Mouse (Mus musculus) cerebellum, postnatal 25 days (tissue): ENCODE results near the gene Nipa2.
"Not testable (repeated sequence)": the region's sequence is repeated elsewhere in the genome, so short reads cannot be mapped to it uniquely, and the experiment has no call there.

Experiments
- DNase-seq, 2 experiments: peaks; one replicate each; pipeline ENCODE4 v3.0.0; 2021; ENCODE audit warnings: mixed read lengths in 2 of 2

Gene Nipa2

GRCm38 (mm10) chr7:55935025-55935424 is 27.3 kb downstream of the Nipa2 start:
- DNase-seq: no peak

- DNase-seq: no peak
These were observed 33.6 kb downstream of the Nipa2 start for GRCm38 (mm10) chr7:55928649-55929048.

DNA sequence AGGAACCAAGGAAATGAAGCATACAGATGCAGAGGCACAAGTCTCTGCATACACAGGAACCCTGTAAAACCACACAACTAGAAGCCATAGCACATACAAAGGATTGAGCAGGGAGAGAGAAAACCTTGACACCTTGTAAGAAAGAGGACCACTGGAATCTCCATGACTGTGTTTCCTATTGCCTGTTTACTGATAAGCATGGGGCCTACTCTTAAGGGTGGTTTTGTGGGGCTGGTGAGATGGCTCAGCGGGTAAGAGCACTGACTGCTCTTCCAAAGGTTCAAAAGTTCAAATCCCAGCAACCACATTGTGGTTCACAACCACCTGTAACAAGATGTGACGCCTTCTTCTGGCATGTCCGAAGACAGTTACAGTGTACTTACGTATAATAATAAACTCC is 35.0 kb downstream of the Nipa2 start:
- DNase-seq: no peak

DNA sequence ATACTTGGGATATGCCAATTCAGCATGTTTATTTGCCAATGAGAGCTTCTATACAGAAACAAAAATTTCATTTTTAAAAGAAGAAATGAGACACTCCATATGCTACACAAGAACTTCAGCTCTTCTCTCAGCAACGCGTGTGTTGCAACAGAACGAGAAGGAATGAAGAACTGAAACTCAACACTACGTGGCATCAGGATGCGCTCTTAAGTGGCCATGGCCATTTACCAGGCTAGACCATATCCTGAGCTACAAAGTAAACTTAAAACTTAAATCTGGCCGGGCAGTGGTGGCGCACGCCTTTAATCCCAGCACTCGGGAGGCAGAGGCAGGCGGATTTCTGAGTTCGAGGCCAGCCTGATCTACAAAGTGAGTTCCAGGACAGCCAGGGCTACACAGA is 43.9 kb downstream of the Nipa2 start:
- DNase-seq: not testable (repeated sequence)

- no peak for DNase-seq
These were observed 50.2 kb downstream of the Nipa2 start for GRCm38 (mm10) chr7:55912118-55912517.

DNA sequence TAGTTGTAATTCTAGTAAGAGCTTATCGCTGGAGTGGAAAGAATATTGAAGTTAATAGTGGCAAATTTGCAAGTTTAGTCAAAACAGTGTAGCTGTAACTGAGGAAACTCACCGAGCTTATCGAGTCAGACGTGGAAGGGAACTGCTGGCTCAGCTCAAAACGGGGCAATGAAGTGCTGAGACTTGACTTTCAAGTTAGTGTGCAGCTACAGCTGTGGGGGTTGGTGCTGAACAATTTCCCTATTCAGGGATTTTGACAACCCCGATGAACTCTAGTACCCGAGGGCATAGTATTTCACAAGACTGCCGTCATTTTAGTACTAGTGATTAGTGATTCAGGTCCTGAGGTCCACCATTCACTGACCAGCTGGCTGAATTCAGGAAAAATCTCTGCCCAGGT is 50.9 kb downstream of the Nipa2 start:
- no peak for DNase-seq

GRCm38 (mm10) chr7:55910356-55910755 is 51.9 kb downstream of the Nipa2 start:
- no peak for DNase-seq

- DNase-seq: no peak
These were observed 52.8 kb downstream of the Nipa2 start for GRCm38 (mm10) chr7:55909519-55909918.

- DNase-seq: no peak
These were observed 56.8 kb downstream of the Nipa2 start for GRCm38 (mm10) chr7:55905449-55905848.

GRCm38 (mm10) chr7:55903766-55904165 is 58.5 kb downstream of the Nipa2 start:
- DNase-seq: no peak

- DNase-seq: no peak
These were observed 70.5 kb downstream of the Nipa2 start for GRCm38 (mm10) chr7:55891797-55892196.

DNA sequence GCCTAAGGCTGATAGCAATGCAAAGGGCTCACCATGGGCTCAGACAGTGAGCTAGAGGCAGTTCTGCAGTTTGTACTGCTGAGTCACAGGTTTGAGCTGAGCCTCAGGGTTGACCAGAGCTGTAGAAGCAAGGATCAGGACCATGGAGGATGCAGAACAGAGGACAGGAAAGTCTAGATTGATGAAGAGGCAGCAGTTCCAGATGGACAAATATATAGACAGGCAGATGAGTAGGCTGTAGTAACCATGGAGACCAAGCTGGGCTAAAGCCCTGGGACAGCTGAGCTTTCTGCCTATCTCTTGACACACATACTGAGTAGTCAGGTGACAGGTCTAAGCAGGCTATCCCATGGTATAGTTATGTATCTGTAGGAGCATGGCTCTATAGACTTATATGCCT is 71.5 kb downstream of the Nipa2 start:
- DNase-seq: no peak

DNA sequence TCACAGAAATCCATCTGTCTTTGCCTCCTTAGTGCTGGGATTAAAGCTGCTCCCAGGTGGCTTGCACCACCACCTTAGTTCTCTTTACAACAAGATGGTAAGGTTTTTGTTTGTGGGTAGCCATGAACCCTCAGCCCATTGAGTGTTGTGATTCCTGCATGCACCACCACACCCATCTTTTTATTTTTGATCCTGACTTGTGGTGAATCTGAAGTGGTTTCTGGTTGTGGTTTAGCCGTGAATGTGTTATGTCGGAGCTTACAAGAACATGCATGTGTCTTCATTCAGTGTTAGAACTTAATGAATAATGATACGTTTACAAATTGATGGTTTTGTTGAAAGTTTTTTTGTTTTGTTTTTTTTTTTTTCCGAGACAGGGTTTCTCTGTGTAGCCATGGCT is 72.3 kb downstream of the Nipa2 start:
- DNase-seq: no peak

GRCm38 (mm10) chr7:55888603-55889002 is 73.7 kb downstream of the Nipa2 start:
- DNase-seq: no peak
